In genomic region chr6:114929346-114929745, GRCm38 (mm10) we compare ENCODE assay signal across 8 mouse cellular contexts. TPM values are rescaled to one million over a fixed set of nuclear protein-coding genes. Genes with fewer than 3 reads are reported as not detected.
DNase-seq lines count a peak whose midpoint lies in the region; ATAC-seq and TF ChIP-seq lines count a peak whose summit lies in the region.

No protein-coding gene starts in this region.

- peak overlapping the region; percentile 47 for H3K9ac ChIP-seq in liver, adult 2 months (ENCODE audit: low read depth, low read length)
- H3K9ac ChIP-seq in heart, embryonic 13.5 days, result no peak overlapping the region
- H3K9ac ChIP-seq in kidney, postnatal 0 days (ENCODE audit: low read depth, low read length), result no peak overlapping the region

- TF ChIP-seq CTCF in liver, adult 2 months (IDR thresholded peaks at IDR 0.05; ENCODE audit: low read depth, low read length), result peak; percentile 49
- TF ChIP-seq CTCF in bone marrow macrophage, adult 2 months (IDR thresholded peaks at IDR 0.05; ENCODE audit: low read depth, low read length), result peak; percentile 37; the same call in 1 of the 2 replicates
- peak; percentile 82 for TF ChIP-seq CTCF in kidney, postnatal 0 days (IDR thresholded peaks at IDR 0.05; ENCODE audit: low read depth)

- TF ChIP-seq POLR2A in liver, adult 2 months (IDR thresholded peaks at IDR 0.05; ENCODE audit: extremely low read depth, insufficient read depth, low read length), result no peak
- TF ChIP-seq POLR2A in bone marrow macrophage, adult 2 months (IDR thresholded peaks at IDR 0.05; ENCODE audit: borderline replicate concordance, low read depth, low read length), result no peak

- H3K79me2 ChIP-seq in liver, adult 2 months (ENCODE audit: control insufficient read depth, insufficient read depth, low read length), result peaks cover 20% of the 10 kb centered on the region; the same call in 1 of the 2 replicates

- no peaks in the 10 kb centered on the region for H3K27me3 ChIP-seq in liver, adult 2 months (ENCODE audit: control insufficient read depth, insufficient read depth, low read length)
- H3K27me3 ChIP-seq in heart, embryonic 13.5 days (replicated peaks), result no peaks in the 10 kb centered on the region
- no peaks in the 10 kb centered on the region for H3K27me3 ChIP-seq in kidney, postnatal 0 days (ENCODE audit: insufficient read depth, low read length)

- DNase-seq in liver, adult 2 months (ENCODE audit: extremely low read depth, low read depth, low spot score), result peak; percentile 74
- no peak for DNase-seq in liver
- peak; percentile 78 for DNase-seq in kidney, postnatal 0 days (ENCODE audit: low spot score)
- DNase-seq in retina, embryonic 14.5 days (ENCODE audit: low spot score), result peak; percentile 68
- no peak for DNase-seq in spleen, postnatal 10 days (ENCODE audit: low spot score in 2 of 2)
- no peak for DNase-seq in Muller cell, postnatal 12 days (ENCODE audit: inconsistent ontology term)

- no peak overlapping the region for H3K4me3 ChIP-seq in liver, adult 2 months (ENCODE audit: insufficient read depth, low read depth, low read length)
- no peak overlapping the region for H3K4me3 ChIP-seq in bone marrow macrophage, adult 2 months (ENCODE audit: insufficient read depth, low read length)
- H3K4me3 ChIP-seq in heart, embryonic 13.5 days, result no peak overlapping the region
- no peak overlapping the region for H3K4me3 ChIP-seq in kidney, postnatal 0 days (replicated peaks; ENCODE audit: low read depth, low read length)

- no peak overlapping the region for H3K4me2 ChIP-seq in heart, embryonic 13.5 days
- H3K4me2 ChIP-seq in kidney, postnatal 0 days (ENCODE audit: low read length), result no peak overlapping the region

- H3K27ac ChIP-seq in liver, adult 2 months (replicated peaks; ENCODE audit: insufficient read depth, low read depth, low read length), result peak overlapping the region; percentile 83
- no peak overlapping the region for H3K27ac ChIP-seq in bone marrow macrophage, adult 2 months (ENCODE audit: insufficient read depth, low read depth, low read length)
- peak overlapping the region; percentile 46 for H3K27ac ChIP-seq in heart, embryonic 13.5 days (replicated peaks)
- no peak overlapping the region for H3K27ac ChIP-seq in kidney, postnatal 0 days

- H3K9me3 ChIP-seq in heart, embryonic 13.5 days, result 0 out of 2 replicates have a peak, but pooled peaks cover 4% of the 10 kb centered on the region
- no peaks in the 10 kb centered on the region for H3K9me3 ChIP-seq in kidney, postnatal 0 days (replicated peaks; ENCODE audit: low read length)

- no peaks in the 10 kb centered on the region for H3K36me3 ChIP-seq in liver, adult 2 months (ENCODE audit: control insufficient read depth, insufficient read depth, low read length)
- H3K36me3 ChIP-seq in heart, embryonic 13.5 days, result no peaks in the 10 kb centered on the region
- H3K36me3 ChIP-seq in kidney, postnatal 0 days (ENCODE audit: insufficient read depth, low read length), result no peaks in the 10 kb centered on the region

- peaks cover 18% of the 10 kb centered on the region for H3K4me1 ChIP-seq in liver, adult 2 months (ENCODE audit: control insufficient read depth, insufficient read depth, low read length)
- no peaks in the 10 kb centered on the region for H3K4me1 ChIP-seq in bone marrow macrophage, adult 2 months (ENCODE audit: control insufficient read depth, insufficient read depth, low read length)
- H3K4me1 ChIP-seq in heart, embryonic 13.5 days, result peaks cover 30% of the 10 kb centered on the region
- peaks cover 28% of the 10 kb centered on the region for H3K4me1 ChIP-seq in kidney, postnatal 0 days (replicated peaks; ENCODE audit: insufficient read depth, low read length)

- ATAC-seq in heart, embryonic 13.5 days (ENCODE audit: extremely low read depth, insufficient number of reproducible peaks, low FRiP score, low TSS enrichment), result peak; percentile 19; the same call in 1 of the 2 replicates
- ATAC-seq in kidney, postnatal 0 days (replicated peaks; ENCODE audit: low FRiP score, low read depth), result no peak; the same call in 1 of the 2 replicates

RNA-seq across cellular contexts. Expression of gene Vgll4, which starts 40.4 kb away (rescaled TPM):
- 24.3 and 31.0 TPM in 2 replicates for total RNA-seq in liver, adult 2 months (2014; rRNA removed)
- 32.1 and 44.5 TPM in 2 replicates for polyA plus RNA-seq in liver, adult 2 months (2012; rRNA removed)
- polyA plus RNA-seq in bone marrow macrophage, adult 2 months (2012; ENCODE audit: insufficient read depth, insufficient read length, missing spikeins), result 30.3 and 39.5 TPM in 2 replicates
- polyA plus RNA-seq in heart, embryonic 13.5 days (2015; fragmentation: Nextera tagmentation; extraction: Ambion mirVana), result 62.5 and 72.1 TPM in 2 replicates
- polyA plus RNA-seq in kidney, postnatal 0 days (2015; fragmentation: Nextera tagmentation; extraction: Ambion mirVana), result 97.2 and 99.7 TPM in 2 replicates

Comparison
In these comparisons a context has a peak if more than half of its experiments do, and no peak if none do; other contexts are left out.
1. DNase-seq: peak in liver, adult 2 months (single experiment), kidney, postnatal 0 days (single experiment) and retina, embryonic 14.5 days (single experiment); none in liver (single experiment), spleen, postnatal 10 days (0 of 2) and Muller cell, postnatal 12 days (single experiment).
2. H3K27ac ChIP-seq: peak in liver, adult 2 months (single experiment) and heart, embryonic 13.5 days (single experiment); none in bone marrow macrophage, adult 2 months (single experiment) and kidney, postnatal 0 days (single experiment).
3. Peak in every context shown above with its lines, with median percentiles within 50 percentile points of each other: CTCF ChIP-seq.